Mouse (Mus musculus) hindlimb bud, embryonic 11.5 days (tissue): ENCODE results near the gene Nfil3.

Experiments
- DNase-seq: peaks from one replicate; pipeline ENCODE4 v3.0.0-alpha.2; 2012; ENCODE audit warnings: low read depth, low spot score; ENCODE audit errors: extremely low spot score

Gene Nfil3

DNA sequence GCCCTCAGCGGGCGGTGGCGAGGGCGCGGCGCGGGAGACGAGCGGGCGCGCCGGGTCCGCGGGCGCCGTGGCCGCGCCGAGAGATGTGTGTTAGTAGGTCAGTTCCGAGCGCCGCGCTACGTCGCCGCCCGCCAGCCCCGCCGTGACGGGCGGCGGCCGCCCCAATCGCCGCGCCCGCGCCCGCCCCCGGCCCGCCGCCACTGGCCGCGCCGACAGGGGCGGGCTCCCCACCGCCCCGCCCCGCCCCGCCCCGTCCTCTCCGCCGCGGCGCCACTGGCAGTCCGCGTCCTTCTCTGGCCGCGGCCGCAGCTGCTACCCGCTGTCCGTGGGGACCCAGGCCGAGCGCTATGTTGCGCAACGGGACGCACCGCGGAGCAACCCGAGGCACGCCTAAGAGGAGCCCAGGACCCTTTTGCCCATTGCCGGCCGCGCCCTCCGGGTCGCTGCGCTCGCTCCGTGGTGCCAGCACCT, at the start of gene Nfil3:
TSS of gene Nfil3 (minus strand) at position 123 of the 471 bp plus-strand sequence.
- no peak for DNase-seq

- DNase-seq: no peak
These were observed 43.4 kb upstream of the Nfil3 start for GRCm38 (mm10) chr13:53024285-53024684.

DNA sequence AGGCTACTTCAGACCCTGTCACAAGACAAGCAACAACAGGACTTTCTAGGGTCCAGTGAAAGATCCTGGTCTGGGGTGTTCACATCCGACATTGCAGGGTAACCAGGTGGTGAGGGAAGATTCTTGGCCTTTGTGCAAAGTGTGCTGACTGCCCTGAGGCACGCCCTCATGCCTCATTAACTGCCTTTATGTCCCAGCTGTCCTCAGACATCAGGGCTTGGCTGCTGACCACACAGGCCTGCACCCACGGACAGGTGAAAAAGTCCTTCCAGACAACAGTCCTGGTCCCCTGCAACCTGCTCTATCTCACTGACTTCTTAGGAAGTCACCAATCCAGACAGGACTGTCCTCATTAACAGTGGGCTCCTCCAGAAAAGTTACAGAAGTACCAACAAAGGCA, 39.4 kb upstream of the Nfil3 start:
- DNase-seq: no peak

GRCm38 (mm10) chr13:53019532-53019931, 38.7 kb upstream of the Nfil3 start:
- no peak for DNase-seq

- no peak for DNase-seq
These were observed 38.1 kb upstream of the Nfil3 start for GRCm38 (mm10) chr13:53018976-53019375.

GRCm38 (mm10) chr13:53017983-53018382, 37.1 kb upstream of the Nfil3 start:
- DNase-seq: no peak

GRCm38 (mm10) chr13:53017117-53017516, 36.2 kb upstream of the Nfil3 start:
- DNase-seq: no peak

- no peak for DNase-seq
These were observed 30.6 kb upstream of the Nfil3 start for GRCm38 (mm10) chr13:53011426-53011825.

DNA sequence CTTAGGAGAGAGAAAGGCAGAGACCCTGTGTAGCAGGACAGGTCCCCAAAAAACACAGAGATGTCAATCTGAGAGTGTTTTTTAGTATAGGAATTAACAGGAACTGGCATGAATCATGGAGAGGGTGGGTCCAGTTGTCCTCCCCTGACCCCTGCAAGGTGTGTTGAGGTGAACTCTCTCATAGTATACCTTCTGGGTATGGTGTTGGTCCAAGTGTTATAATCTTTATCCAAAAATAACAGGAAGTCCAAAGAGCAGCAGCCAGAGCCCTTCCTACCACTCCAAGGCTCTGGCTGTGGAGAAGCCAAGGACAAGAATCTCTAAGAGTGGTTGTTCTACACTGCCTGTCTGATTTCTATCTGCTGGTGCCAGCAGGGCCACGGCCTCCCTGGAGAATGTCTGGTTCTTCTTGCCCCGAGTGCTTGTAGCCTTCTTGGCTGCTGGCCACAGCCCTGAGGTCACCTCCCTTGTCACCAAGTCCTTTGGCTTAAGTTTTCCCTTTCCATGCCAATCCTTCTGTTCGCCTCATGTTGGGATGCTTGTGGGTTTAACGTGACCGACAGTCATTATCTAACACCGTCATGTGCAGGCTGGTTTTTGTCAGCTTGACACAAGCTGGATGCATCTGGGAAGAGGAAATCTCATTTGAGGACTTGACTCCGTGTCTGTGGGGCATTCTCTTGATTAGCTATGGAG, 27.8 kb upstream of the Nfil3 start:
- no peak for DNase-seq

DNA sequence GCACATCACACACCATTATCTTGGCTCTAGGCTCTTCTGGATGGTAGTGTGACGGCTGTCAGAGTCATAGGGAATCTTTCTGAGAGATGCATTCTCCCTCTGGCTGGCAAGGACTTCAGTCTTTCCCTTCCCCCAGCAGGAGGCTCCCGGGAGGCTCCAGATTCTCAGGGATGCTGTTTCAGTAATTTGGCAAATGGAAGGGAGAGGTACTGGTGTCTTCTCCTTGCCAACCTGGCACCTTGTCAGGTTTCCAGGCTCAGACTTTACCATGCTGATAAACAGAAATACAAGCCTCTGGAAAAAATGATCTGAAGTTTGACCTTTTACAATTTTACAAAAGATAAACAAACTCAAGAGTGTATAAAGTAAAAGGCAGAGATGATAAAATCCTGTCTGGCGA, 26.9 kb upstream of the Nfil3 start:
- no peak for DNase-seq

DNA sequence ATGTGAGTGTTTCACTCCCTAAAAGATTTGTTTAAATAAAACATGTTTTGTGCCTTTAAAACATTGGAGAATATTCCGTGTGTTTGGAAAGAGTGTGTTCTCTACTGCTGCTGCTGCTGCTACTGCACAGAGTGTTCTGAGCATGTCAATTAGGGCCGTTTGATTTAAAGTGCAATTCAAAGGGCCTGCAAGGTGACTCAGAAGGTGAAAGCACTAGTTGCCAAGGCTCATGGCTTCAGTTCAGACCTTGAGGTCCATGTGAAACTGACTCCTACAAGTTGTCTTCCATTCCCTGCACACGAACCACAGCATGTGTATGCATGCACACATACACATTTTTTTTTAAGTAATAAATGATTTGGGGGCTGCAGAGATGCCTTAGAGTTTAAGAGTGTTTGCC, 22.4 kb upstream of the Nfil3 start:
- no peak for DNase-seq

DNA sequence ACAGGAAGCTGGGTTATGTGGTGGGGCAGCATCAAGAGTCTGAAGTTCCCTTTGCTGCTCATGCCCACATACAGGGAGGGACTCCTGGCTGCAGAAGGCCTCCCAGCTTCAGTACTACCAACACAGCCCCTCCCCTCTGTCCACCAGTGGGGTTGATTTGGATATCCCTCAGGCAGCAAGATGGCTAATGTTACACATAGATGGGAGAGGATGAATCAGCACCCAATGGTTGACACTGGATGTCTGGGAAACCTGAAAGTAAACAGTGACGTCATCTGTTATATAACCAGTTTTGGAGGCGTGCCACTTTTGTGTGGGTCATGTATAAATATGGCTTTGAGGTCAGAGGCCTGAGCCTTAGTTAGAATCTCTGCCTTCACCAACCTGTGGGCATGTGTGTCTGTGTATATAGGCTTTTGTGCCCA, 20.6 kb upstream of the Nfil3 start:
- no peak for DNase-seq

- no peak for DNase-seq
These were observed 19.6 kb upstream of the Nfil3 start for GRCm38 (mm10) chr13:53000481-53000880.

- DNase-seq: no peak
These were observed 17.7 kb upstream of the Nfil3 start for GRCm38 (mm10) chr13:52998541-52998940.

GRCm38 (mm10) chr13:52997806-52998205, 16.9 kb upstream of the Nfil3 start:
- no peak for DNase-seq

DNA sequence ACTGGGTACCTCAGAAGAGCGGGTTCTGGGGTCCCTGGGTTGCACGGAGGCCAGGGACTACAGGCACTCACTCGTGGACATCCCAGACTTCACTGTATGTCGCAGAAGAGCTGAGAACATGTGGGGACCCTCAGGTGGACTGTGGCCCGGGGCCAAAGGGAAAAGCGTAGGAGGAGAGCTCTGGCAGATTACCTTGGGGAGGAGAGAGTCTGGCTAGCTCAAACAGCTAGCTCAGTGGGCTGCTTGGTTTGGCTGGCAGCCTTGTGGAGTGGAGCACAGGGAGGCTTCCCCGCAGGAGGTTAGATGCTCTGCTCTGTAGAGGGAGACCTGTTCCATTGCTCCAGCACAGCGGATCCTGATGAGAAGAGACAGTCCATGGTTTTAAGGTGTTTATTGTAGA, 15.3 kb upstream of the Nfil3 start:
- no peak for DNase-seq

- DNase-seq: no peak
These were observed 13.5 kb upstream of the Nfil3 start for GRCm38 (mm10) chr13:52994197-52994881.

- no peak for DNase-seq
These were observed 9.3 kb upstream of the Nfil3 start for GRCm38 (mm10) chr13:52990139-52990538.

GRCm38 (mm10) chr13:52989005-52989404, 8.1 kb upstream of the Nfil3 start:
- no peak for DNase-seq

DNA sequence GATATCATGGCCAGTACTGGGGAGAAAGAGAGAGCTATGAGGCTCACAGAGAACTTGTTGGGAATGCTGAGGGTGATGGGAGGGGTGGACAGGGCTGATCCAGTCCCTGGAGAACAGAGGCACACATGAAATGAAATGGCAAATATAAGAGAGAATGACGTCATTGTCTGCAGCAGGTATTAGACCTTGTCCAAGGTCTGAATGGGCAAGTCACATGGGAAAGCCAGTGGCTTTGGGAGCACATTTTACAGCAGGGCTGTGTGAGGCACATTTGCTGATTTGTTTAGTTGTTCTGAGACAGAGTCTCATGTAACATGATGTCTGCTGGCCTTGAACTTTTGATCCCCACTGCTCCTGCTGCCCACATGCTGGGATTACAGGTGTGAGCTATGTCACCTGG, 7.0 kb upstream of the Nfil3 start:
- DNase-seq: no peak

- no peak for DNase-seq
These were observed 5.4 kb upstream of the Nfil3 start for GRCm38 (mm10) chr13:52986215-52986780.

- no peak for DNase-seq
These were observed 4.8 kb upstream of the Nfil3 start for GRCm38 (mm10) chr13:52985508-52986214.
